Mouse (Mus musculus): Measurements from ENCODE around the gene Csf3r. TPM values are rescaled to one million over a fixed set of nuclear protein-coding genes. Genes with fewer than 3 reads are reported as not detected.

Gene Csf3r
- total RNA-seq, 1 experiment from 2014 or later = 3,175 TPM

Other genes starting within 250 kb of the Csf3r start
- 55.0 and 61.3 TPM in 2 replicates for gene Mrps15, start 22.4 kb downstream of the Csf3r start, total RNA-seq (2017)
- gene Oscp1, start 34.0 kb downstream of the Csf3r start, total RNA-seq (2017) = 17.4 and 23.7 TPM in 2 replicates
- 19.4 and 29.0 TPM in 2 replicates for gene Lsm10, start 72.1 kb downstream of the Csf3r start, total RNA-seq (2017)
- gene Stk40, start 79.4 kb downstream of the Csf3r start, total RNA-seq (2017) = 65.2 and 66.7 TPM in 2 replicates
- gene Eva1b, start 123.2 kb downstream of the Csf3r start, total RNA-seq (2017) = 3.1 and 4.4 TPM in 2 replicates
- 0.81 and 0.86 TPM in 2 replicates for gene Sh3d21, start 138.9 kb downstream of the Csf3r start, total RNA-seq (2017)
- gene Thrap3, start 178.2 kb downstream of the Csf3r start, total RNA-seq (2017) = 378 and 401 TPM in 2 replicates
- gene Map7d1, start 231.8 kb downstream of the Csf3r start, total RNA-seq (2017) = 104 and 115 TPM in 2 replicates
- gene Trappc3, start 237.8 kb downstream of the Csf3r start, total RNA-seq (2017) = 33.1 and 37.7 TPM in 2 replicates

Measured in neutrophil, adult 5-6 weeks (primary cell).